Mouse (Mus musculus) embryonic stem cell, embryonic (primary cell): ENCODE results near the gene Trex1.

Experiments used
- CTCF ChIA-PET, 4 experiments: fragments of 300-600 bp in 2 of 4; fragments of 350-600 bp in 2 of 4; sonication (Branson Sonifier 250); formaldehyde crosslinking; loops; one replicate each; lab custom pipeline; 2022; ENCODE audit warnings: inconsistent platforms in 2 of 4; lab: Charles Lee
- POLR2A ChIA-PET, 4 experiments: fragments of 300-600 bp in 2 of 4; fragments of 350-600 bp in 2 of 4; sonication (Branson Sonifier 250); formaldehyde crosslinking; loops; one replicate each; lab custom pipeline; 2022; ENCODE audit warnings: antibody characterized with exemption in 4 of 4, inconsistent platforms in 1 of 4; lab: Charles Lee

Gene Trex1

DNA sequence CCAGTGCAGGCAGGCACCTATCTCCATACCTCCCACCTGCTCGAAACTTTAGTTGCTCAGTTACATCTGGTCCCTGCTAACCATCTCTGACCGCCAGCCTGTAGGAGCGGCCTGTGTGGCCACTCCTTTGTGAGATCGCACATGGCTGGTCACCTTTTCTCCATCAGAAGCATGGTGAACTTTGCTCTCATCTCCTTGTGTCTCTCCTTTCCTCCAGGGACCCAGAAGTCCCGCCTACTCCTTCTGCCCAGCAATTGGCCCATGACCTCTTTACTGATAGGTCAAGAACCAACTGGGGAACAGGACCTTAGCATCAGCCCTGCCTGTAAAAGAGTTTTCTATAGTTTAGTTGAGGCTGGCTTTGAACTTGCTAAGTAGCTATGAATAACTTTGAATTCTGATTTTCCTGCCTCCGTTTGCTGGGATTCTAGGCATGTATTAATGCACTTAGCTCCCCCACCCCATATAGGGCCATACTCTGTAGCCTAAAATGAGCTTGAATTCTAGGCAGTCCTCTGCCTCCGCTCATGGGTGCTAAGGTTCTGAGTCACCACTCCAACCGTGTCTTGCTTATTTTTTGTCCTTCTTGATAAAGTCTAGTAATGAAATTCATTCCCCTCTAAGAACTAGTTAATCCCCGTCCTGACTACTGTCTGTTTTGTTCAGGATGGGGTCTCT lies 9.4 kb downstream of the Trex1 start:
- ChIA-PET POLR2A (interaction anchor here in 2 of 4 experiments (0.8 to 1.7 kb wide), 5 partner anchors 9 to 24 kb away, joined by 3 to 9 read pairs (median 5); partner anchors contain the start of genes Trex1 (in 2 of the 2), Atrip (in 1 of the 2) and Shisa5 (in 1 of the 2)), CTCF (interaction anchor here in 3 of 4 experiments (0.5 to 1.2 kb wide), 3 partner anchors 9 to 1121 kb away, joined by 3 read pairs; partner anchors contain the start of gene Trex1 (in 2 of the 3))

DNA sequence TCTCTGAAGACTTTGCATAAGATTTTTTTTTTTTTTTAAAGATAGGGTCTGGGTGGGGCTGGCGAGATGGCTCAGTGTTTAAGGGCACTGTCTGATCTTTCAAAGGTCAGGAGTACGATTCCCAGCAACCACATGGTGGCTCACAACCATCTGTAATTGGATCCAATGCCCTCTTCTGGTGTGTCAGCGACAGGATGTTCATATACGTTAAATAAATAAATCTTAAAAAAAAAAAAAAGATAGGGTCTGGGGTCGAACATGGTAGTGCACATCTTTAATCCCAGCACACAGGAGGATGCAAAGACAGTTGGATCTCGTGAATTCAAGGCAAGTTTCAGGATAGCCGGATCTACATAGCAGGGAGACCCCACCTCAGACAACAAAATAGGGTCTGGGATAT lies 10.2 kb downstream of the Trex1 start:
- POLR2A ChIA-PET: interaction anchor here in 2 of 4 experiments (1.0 to 1.7 kb wide), 4 partner anchors 10 to 40 kb away, joined by 3 to 9 read pairs (median 5); partner anchors contain the start of genes Trex1 (in 2 of the 2) and Shisa5 (in 1 of the 2)
- CTCF ChIA-PET: interaction anchor here in 2 of 4 experiments (1.1 to 1.2 kb wide), 2 partner anchors 10 kb away, joined by 3 to 5 read pairs; partner anchors contain the start of gene Trex1 (in 2 of the 2)

DNA sequence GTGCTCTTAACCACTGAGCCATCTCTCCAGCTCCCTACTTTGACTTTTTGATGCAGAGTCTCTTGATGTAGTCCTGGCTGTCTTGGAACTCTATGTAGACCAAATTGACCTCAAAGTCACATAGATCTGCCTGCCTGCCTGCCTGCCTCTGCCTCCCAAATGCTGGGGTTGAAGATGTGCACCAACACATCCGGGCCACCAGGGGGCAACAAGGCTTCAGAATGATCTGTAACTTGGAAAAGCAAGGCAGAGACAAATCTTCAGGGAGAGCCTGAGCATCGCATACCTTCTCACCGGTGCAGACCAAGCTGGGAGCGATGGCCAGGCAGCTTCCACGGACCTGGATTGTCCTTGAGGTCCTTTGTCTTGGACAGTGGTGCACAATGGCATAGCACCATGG lies 13.2 kb downstream of the Trex1 start:
- ChIA-PET CTCF (interaction anchor here (0.6 to 2.9 kb wide), 17 partner anchors 8 to 816 kb away, joined by 3 to 18 read pairs (median 3); partner anchors contain the start of genes Trex1 (in 3 of the 4), Nme6 (in 1 of the 4), Pfkfb4 (in 1 of the 4) and Shisa5 (in 1 of the 4)), POLR2A (interaction anchor here in 2 of 4 experiments (0.6 to 2.5 kb wide), 6 partner anchors 12 to 1966 kb away, joined by 3 to 14 read pairs (median 6); partner anchors contain the start of genes Atrip (in 1 of the 2) and Trex1 (in 1 of the 2))

DNA sequence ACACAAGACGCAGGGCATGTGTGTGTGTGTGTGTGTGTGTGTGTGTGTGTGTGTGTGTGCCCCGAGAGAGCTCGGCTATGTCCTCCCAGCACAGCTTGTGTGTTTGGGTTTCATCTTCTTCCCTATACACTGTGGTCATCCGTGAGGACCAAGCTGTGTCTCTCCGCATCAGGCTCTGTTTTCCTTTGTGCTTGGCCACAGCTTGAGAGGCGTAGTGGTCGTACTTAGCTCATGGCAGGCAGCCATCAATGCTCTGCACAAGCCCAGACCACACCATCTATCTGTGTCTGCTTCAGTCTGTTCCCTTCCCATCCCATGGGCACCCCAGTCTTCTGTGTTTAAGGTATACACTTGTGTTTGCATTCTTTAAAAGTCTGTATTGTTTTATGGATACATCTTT lies 18.2 kb downstream of the Trex1 start:
- ChIA-PET CTCF (interaction anchor here (0.5 to 1.2 kb wide), 7 partner anchors 18 to 821 kb away, joined by 3 to 7 read pairs (median 4); partner anchors contain the start of genes 1700102P08Rik (in 1 of the 4) and Trex1 (in 1 of the 4)), POLR2A (interaction anchor here in 2 of 4 experiments (0.6 to 1.4 kb wide), 7 partner anchors 8 to 47 kb away, joined by 3 to 5 read pairs (median 4); partner anchors contain the start of genes Atrip (in 1 of the 2) and Trex1 (in 1 of the 2))

DNA sequence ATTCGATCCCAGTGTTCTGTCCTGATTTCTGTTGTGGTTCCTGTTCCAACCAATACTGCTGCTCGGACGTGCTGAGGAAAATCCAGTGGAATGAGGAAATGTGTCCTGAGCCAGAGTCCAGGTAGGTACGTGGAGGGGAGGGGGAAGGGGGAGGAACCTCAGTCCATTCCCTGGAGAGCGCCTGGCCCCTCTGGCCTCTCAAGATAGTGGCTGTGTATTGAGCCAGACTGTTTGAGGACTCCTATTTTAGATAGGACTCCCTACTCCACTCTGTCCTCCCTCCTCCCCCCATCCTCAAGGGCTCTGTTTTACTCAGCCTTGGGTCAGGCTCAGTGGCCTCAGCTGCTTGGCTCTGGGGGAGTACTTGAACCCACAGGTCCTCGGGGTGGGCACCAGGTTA lies 18.6 kb downstream of the Trex1 start:
- ChIA-PET CTCF (interaction anchor here in 3 of 4 experiments (0.5 to 1.2 kb wide), 5 partner anchors 19 to 821 kb away, joined by 3 to 7 read pairs (median 4); partner anchors contain the start of gene Trex1 (in 1 of the 3)), POLR2A (interaction anchor here in 2 of 4 experiments (1.1 to 1.4 kb wide), 5 partner anchors 8 to 47 kb away, joined by 3 to 5 read pairs (median 4); partner anchors contain the start of genes Atrip (in 1 of the 2) and Trex1 (in 1 of the 2))

DNA sequence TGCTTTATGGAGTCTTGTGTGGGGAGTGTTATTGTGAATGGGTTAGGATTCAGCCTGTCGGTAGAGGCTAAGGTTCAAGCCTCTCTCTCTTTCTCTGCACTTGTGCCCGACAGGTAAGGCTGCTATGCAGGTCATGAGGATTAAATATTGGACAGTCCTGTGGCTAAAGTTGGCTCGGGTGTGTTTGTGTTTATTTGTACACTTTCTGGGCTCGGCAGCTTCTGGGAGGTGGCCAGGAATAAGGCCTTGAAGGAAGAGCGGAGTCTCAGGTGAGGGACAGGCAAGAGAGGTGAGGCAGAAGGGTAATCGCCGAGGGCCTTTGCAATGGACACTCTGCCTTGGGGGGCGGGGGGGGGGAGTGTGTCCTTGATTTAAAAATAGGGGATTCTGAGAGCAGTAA lies 19.3 kb downstream of the Trex1 start:
- POLR2A ChIA-PET: interaction anchor here in 1 of 4 experiments (0.6 kb wide), 1 partner anchor 12 kb away, joined by 3 read pairs; no protein-coding TSS in a partner anchor
- CTCF ChIA-PET: no interaction called here

DNA sequence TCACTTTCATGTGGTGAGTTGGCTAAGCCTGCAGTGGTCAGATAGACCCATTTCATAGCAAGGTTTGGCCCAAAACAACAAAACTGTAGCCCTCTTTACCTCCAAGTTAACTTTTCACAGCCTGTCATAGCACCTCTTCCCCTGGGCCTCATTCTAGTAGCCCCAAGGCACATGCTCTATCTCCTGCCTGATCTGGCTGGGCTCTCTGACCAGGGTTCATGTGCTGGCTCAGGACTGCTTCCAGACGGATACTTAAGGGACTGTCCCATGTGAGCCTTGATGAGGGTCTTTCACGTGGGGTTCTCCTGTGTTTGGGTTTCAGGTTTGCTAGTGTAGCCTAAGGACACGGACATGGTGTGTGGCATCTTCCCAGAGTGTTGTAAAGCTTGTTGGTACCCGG lies 19.9 kb downstream of the Trex1 start:
- POLR2A ChIA-PET: interaction anchor here in 2 of 4 experiments (0.6 to 2.5 kb wide), 5 partner anchors 11 to 480 kb away, joined by 3 to 19 read pairs (median 5); partner anchors contain the start of genes Atrip (in 1 of the 2), Impdh2 (in 1 of the 2) and Trex1 (in 1 of the 2)
- CTCF ChIA-PET: no interaction called here

DNA sequence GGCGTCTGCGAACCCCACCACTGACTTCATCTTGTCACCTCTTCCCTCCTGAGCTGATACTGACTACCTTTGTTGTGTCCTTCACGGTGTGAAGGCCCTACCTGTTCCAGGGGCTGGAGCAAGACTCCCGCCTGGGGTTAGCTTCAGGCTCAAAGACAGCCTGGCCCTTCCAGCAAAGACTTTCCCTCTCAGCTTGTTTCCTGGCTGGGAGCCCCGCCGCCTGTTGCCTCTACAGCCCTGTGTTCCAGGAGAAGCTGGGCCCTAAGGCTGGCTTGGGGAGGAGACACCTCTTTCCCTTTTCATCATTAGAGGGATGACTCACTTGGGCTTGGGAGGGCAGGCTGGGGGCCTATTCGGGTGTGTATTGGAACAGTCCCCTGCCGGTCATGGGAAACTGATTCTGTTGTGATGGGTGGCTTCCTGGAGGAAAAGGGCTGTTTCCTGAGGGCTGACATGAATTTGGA lies 20.6 kb downstream of the Trex1 start:
- CTCF ChIA-PET: interaction anchor here in 2 of 4 experiments (1.0 to 2.2 kb wide), 3 partner anchors 21 to 793 kb away, joined by 3 to 12 read pairs (median 5); partner anchors contain the start of genes Trex1 (in 2 of the 2) and Nme6 (in 1 of the 2)
- POLR2A ChIA-PET: interaction anchor here in 3 of 4 experiments (0.7 to 2.5 kb wide), 17 partner anchors 9 to 479 kb away, joined by 3 to 19 read pairs (median 3); partner anchors contain the start of genes Trex1 (in 3 of the 3), Atrip (in 1 of the 3) and Impdh2 (in 1 of the 3)

DNA sequence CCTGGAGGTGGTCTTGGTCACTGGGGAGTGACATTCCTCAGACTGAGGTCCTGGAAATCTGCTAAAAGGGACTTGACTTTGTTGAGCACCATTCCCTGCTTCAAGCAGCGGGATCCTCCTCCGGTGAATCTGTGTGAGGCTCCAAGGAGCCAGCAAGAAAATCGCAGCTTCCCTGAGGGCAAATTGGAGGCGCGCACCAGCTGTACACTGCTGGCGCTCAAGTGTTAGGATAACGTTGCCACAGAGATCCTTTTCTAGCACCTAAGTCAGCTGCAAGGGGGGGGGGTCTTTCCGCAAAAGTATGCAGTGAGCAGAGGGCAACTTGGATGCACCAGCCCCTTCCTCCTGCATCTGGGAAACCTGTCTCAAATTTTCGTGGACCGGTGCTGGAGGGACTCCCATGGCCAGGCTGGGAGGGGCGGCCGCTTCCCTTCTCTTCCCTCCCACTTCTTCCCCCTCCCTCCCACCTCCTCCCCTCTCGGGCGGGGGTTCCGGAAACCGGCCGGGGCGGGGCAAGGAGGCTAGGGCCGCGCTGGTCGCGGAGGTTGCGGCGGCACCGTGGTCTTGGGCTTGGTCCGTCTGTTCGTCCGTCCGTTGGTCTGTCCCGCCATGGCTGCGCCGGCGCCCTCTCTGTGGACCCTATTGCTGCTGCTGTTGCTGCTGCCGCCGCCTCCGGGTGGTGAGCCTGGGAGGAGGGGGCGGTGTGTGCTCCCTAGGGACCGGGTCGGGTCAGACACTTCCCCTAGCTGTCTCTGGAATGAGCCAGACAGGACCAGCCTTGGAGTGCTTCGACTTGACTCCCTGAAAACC lies 21.2 kb downstream of the Trex1 start, which contains the start of gene Shisa5:
TSS of gene Shisa5 (plus strand) at position 480 of the 810 bp plus-strand sequence.
- ChIA-PET POLR2A (interaction anchor here in 3 of 4 experiments (0.6 to 2.5 kb wide), 25 partner anchors 8 to 979 kb away, joined by 3 to 19 read pairs (median 3); partner anchors contain the start of genes Trex1 (in 3 of the 3), Atrip (in 1 of the 3) and Impdh2 (in 1 of the 3)), CTCF (interaction anchor here (0.6 to 2.2 kb wide), 12 partner anchors 8 to 794 kb away, joined by 3 to 12 read pairs (median 4); partner anchors contain the start of genes Trex1 (in 3 of the 4), Atrip (in 1 of the 4) and Nme6 (in 1 of the 4))

DNA sequence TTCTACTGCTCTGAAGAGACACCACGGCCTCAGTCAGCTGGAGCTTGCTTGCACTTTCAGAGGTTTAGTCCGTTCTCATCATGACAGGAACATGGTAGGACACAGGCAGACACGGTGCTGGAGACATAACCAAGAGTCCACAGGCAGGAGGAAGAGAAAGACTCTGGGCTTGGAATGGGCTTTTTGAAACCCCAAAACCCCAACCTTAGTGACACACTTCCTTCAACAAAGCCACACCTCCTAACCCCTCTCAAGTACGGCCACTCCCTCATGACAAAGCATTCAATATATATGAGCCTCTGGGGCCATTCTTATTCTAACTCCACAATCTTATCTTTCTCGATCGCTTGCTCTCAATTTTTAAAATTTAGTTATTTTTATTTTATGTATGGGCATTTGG lies 27.1 kb downstream of the Trex1 start:
- ChIA-PET CTCF (no interaction called here), POLR2A (interaction anchor here in 1 of 4 experiments (0.5 to 1.8 kb wide), 4 partner anchors 9 to 30 kb away, joined by 3 to 5 read pairs (median 4); partner anchors contain the start of gene Trex1)

DNA sequence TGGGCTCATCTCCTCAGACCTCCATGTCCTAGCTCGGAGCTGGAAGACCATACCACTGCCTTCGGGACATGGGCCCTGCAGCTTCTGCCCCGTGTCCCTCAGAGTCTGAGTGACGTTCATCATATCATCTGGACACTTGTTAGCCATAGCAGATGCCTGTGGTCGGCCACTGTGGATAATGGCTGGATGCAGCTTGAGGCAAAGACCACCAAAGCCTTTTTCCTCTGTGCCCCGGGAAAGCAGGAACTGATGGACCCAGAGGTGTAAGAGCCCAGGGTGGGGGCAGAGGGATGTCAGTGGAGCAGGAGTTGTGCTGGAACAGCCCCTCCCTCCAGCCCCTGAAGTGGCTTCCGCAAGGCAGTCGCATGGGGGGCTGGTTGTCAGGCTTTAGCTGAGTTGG lies 27.8 kb downstream of the Trex1 start:
- ChIA-PET CTCF (no interaction called here), POLR2A (interaction anchor here in 1 of 4 experiments (1.8 kb wide), 1 partner anchor 16 kb away, joined by 4 read pairs; no protein-coding TSS in a partner anchor)

DNA sequence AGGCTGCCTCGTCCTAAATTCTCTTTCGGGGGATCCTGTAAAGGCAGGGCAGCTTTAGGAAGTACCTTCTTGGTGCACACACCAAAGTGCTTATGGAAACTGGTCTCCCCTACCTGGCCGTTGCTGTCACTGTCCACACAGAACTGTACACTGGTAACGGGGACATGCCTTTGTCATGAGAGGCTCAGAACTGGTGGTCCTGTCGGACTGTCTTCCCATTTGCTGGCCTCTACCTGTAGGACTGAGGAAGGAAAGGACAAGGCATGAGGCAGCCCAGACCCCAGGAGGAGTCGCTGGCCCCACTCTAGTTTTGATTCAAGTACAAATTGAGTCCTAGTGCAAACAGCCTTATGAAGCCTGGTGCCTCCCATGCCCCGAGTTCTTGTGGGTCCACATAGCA lies 28.5 kb downstream of the Trex1 start:
- POLR2A ChIA-PET: interaction anchor here in 2 of 4 experiments (0.7 to 1.8 kb wide), 2 partner anchors 15 to 56 kb away, joined by 3 to 4 read pairs; no protein-coding TSS in a partner anchor
- CTCF ChIA-PET: no interaction called here

DNA sequence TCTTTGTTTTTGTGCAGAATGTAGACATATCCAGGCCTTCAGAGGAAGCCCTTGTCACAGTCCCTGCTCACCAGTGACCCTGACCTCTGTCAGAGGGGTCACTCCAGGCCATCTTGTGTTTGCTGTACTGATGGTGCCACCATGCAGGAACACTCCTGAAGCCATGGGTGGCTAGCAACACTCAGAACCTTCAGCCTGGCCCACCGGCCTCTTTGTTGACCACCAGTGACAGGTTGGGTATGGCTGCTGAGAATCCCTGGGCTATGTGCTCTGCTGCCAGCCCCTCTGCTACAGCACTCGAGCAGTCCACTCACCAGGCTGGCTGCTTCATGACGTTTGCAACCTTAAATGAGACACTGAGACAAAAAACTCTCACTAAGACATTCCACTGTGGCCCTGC lies 29.2 kb downstream of the Trex1 start:
- CTCF ChIA-PET: interaction anchor here in 1 of 4 experiments (0.6 kb wide), 1 partner anchor 8 kb away, joined by 7 read pairs; no protein-coding TSS in a partner anchor

DNA sequence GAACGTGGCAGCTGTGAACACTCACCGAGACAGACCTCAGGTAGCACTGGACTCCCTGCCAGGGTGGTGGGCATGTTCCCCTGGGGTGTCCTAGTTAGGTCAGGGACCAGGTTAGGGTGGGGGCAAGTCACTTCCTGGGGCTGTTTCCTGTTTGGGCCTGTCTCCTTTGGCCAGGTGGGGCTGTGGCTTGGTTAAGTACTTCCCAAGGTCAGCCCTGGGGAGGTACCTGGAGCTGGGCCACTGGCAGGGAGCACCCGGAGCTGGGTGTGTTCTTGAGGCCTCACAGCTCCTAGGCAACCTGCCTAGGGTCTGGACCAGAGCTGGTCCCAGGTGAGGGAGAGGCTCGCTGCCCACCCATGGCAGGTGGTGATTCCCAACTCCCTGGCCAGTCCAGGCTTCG lies 30.6 kb downstream of the Trex1 start:
- POLR2A ChIA-PET: interaction anchor here in 2 of 4 experiments (0.7 to 3.1 kb wide), 10 partner anchors 9 to 846 kb away, joined by 3 to 19 read pairs (median 4); partner anchors contain the start of genes Shisa5 (in 2 of the 2) and Atrip (in 1 of the 2)
- CTCF ChIA-PET: interaction anchor here in 1 of 4 experiments (1.4 kb wide), 1 partner anchor 59 kb away, joined by 3 read pairs; no protein-coding TSS in a partner anchor

More for the DNA sequence above, 29.2 kb downstream of the Trex1 start:
- POLR2A ChIA-PET: interaction anchor here in 3 of 4 experiments (0.7 to 3.1 kb wide), 6 partner anchors 8 to 57 kb away, joined by 3 to 19 read pairs (median 4); partner anchors contain the start of genes Shisa5 (in 3 of the 3), Atrip (in 1 of the 3) and Pfkfb4 (in 1 of the 3)

DNA sequence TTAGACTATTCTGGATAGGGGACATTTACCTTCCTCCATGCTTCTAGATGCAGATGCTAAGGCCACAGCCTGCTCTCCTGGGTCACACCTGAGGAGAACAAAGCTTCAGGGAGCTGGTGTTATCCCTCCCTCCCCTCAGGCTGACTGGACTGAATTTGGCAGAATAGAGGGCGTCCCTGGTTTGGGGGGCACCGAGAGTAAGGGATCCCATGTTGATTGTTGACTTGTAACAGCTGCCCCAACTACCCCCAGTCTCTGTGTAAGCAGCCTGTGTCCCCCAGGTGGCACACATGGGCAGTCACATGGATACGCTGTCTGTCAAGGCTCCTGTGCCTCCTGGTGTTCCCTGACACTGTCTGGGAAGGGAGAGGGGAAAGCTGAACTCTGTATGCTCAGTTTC lies 31.1 kb downstream of the Trex1 start:
- ChIA-PET CTCF (interaction anchor here in 2 of 4 experiments (0.6 to 1.4 kb wide), 2 partner anchors 19 to 60 kb away, joined by 3 to 9 read pairs; no protein-coding TSS in a partner anchor), POLR2A (interaction anchor here in 2 of 4 experiments (0.7 to 3.1 kb wide), 8 partner anchors 10 to 846 kb away, joined by 3 to 19 read pairs (median 4); partner anchors contain the start of genes Atrip (in 1 of the 2) and Shisa5 (in 1 of the 2))

DNA sequence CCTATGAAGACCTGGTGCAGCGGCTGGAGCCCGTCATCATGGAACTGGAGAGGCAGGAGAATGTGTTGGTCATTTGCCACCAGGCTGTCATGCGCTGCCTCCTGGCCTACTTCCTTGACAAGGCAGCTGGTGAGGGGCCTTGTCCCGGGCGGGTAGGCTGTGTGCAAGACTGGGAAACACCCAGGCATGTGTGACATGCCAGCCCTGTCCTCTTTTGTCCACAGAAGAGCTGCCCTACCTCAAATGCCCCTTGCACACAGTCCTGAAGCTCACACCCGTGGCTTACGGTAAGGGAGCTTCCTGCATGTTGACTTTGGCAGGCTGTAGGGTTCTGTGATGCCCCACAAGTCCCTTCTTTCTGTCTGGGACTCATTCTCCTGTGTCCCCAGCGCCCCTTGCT lies 32.0 kb downstream of the Trex1 start:
- ChIA-PET CTCF (interaction anchor here in 2 of 4 experiments (0.7 to 1.2 kb wide), 2 partner anchors 150 to 805 kb away, joined by 4 read pairs; no protein-coding TSS in a partner anchor), POLR2A (interaction anchor here in 2 of 4 experiments (0.7 to 3.1 kb wide), 8 partner anchors 11 to 234 kb away, joined by 3 to 19 read pairs (median 4); partner anchors contain the start of genes Shisa5 (in 2 of the 2), Atrip (in 1 of the 2) and Trex1 (in 1 of the 2))
